27 mouse cellular contexts compared by ENCODE assay signal in the genomic region with DNA sequence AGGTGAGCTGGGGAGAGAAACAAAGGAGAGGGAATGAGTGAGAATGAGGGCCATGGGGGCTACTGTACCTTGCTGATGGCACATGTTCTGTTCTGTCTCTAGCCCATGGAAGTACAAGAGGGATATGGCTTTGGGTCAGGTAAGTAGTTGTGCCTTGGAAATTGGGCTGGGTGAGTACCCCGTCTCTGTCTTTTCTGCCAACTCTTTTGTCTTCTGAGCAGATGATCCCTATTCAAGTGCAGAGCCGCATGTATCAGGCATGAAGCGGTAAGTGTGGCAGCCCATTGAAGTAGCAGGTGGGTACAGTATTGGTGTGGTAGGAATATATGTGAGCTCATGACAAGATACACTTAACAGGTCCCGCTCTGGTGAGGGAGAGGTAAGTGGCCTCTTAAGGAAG. TPM values are rescaled to one million over a fixed set of nuclear protein-coding genes. Genes with fewer than 3 reads are reported as not detected.
DNase-seq lines count a peak whose midpoint lies in the region; ATAC-seq and TF ChIP-seq lines count a peak whose summit lies in the region.
"Had no signal": no experiment of that assay in that cellular context is flagged by ENCODE, and none has a peak within 500 bp of the region (broad histone marks: within the 10 kb centered on the region; RNA-seq: fewer than 3 reads in every experiment).

No protein-coding gene starts in this region.

- no peaks in the 10 kb centered on the region for H3K27me3 ChIP-seq in embryonic facial prominence, embryonic 13.5 days
- no peaks in the 10 kb centered on the region for H3K27me3 ChIP-seq in embryonic facial prominence, embryonic 10.5 days (replicated peaks; ENCODE audit: low read depth, poor library complexity, severe bottlenecking)
- no peaks in the 10 kb centered on the region for H3K27me3 ChIP-seq in hindbrain, embryonic 13.5 days
- H3K27me3 ChIP-seq in hindbrain, postnatal 0 days (ENCODE audit: insufficient read depth, low read length): no peaks in the 10 kb centered on the region
- no peaks in the 10 kb centered on the region for H3K27me3 ChIP-seq in neural tube, embryonic 13.5 days
- no peaks in the 10 kb centered on the region for H3K27me3 ChIP-seq in neural tube, embryonic 15.5 days (replicated peaks)
- H3K27me3 ChIP-seq: forebrain, embryonic 12.5 days; liver, embryonic 12.5 days; neural tube, embryonic 12.5 days had no signal

- 0 out of 2 replicates have a peak overlapping the region, but pooled peaks have one; percentile 32 for H3K9ac ChIP-seq in embryonic facial prominence, embryonic 13.5 days
- peak overlapping the region; percentile 24; the same call in 1 of the 2 replicates for H3K9ac ChIP-seq in hindbrain, embryonic 13.5 days
- H3K9ac ChIP-seq in hindbrain, postnatal 0 days (replicated peaks; ENCODE audit: low read length): no peak overlapping the region
- peak overlapping the region; percentile 43; the same call in 1 of the 2 replicates for H3K9ac ChIP-seq in neural tube, embryonic 13.5 days
- H3K9ac ChIP-seq in neural tube, embryonic 15.5 days (replicated peaks): no peak overlapping the region
- H3K9ac ChIP-seq: forebrain, embryonic 12.5 days; forebrain, postnatal 0 days; liver, embryonic 12.5 days; liver, postnatal 0 days had no signal

- no peak for TF ChIP-seq CTCF in hindbrain, postnatal 0 days (IDR thresholded peaks at IDR 0.05; ENCODE audit: low read depth)

- WGBS in embryonic facial prominence, embryonic 13.5 days: 95% methylated on average over 4 of the region's 4 CpGs
- 96% methylated on average over 4 of the region's 4 CpGs for WGBS in embryonic facial prominence, embryonic 10.5 days
- WGBS in hindbrain, embryonic 13.5 days: 90% methylated on average over 4 of the region's 4 CpGs
- WGBS in hindbrain, postnatal 0 days: 86% methylated on average over 4 of the region's 4 CpGs
- WGBS in neural tube, embryonic 13.5 days: 90% methylated on average over 4 of the region's 4 CpGs
- WGBS in neural tube, embryonic 15.5 days: 93% methylated on average over 4 of the region's 4 CpGs

- no peak for ATAC-seq in embryonic facial prominence, embryonic 13.5 days (ENCODE audit: insufficient number of reproducible peaks, insufficient read depth, low FRiP score, low TSS enrichment, low read depth)
- ATAC-seq in hindbrain, embryonic 13.5 days (ENCODE audit: low FRiP score): no peak
- ATAC-seq in hindbrain, postnatal 0 days: no peak
- ATAC-seq in neural tube, embryonic 13.5 days (ENCODE audit: low read depth): no peak
- ATAC-seq in neural tube, embryonic 15.5 days (ENCODE audit: low FRiP score): no peak
- ATAC-seq: forebrain, postnatal 0 days; hindbrain, embryonic 16.5 days; intestine, embryonic 16.5 days; liver, embryonic 12.5 days; liver, postnatal 0 days had no signal

- no peaks in the 10 kb centered on the region for H3K9me3 ChIP-seq in embryonic facial prominence, embryonic 13.5 days
- H3K9me3 ChIP-seq in embryonic facial prominence, embryonic 10.5 days: no peaks in the 10 kb centered on the region
- no peaks in the 10 kb centered on the region for H3K9me3 ChIP-seq in hindbrain, embryonic 13.5 days
- H3K9me3 ChIP-seq in hindbrain, postnatal 0 days (ENCODE audit: low read length): no peaks in the 10 kb centered on the region
- H3K9me3 ChIP-seq in neural tube, embryonic 13.5 days: no peaks in the 10 kb centered on the region
- no peaks in the 10 kb centered on the region for H3K9me3 ChIP-seq in neural tube, embryonic 15.5 days (replicated peaks)
- H3K9me3 ChIP-seq: forebrain, embryonic 12.5 days; liver, embryonic 12.5 days; neural tube, embryonic 12.5 days had no signal

- H3K27ac ChIP-seq in embryonic facial prominence, embryonic 13.5 days: peak overlapping the region; percentile 11; the same call in 1 of the 2 replicates
- no peak overlapping the region for H3K27ac ChIP-seq in embryonic facial prominence, embryonic 10.5 days (replicated peaks)
- H3K27ac ChIP-seq in hindbrain, embryonic 13.5 days: no peak overlapping the region
- H3K27ac ChIP-seq in hindbrain, postnatal 0 days: no peak overlapping the region
- no peak overlapping the region for H3K27ac ChIP-seq in neural tube, embryonic 13.5 days (replicated peaks)
- no peak overlapping the region for H3K27ac ChIP-seq in neural tube, embryonic 15.5 days (replicated peaks)
- H3K27ac ChIP-seq: forebrain, embryonic 12.5 days; liver, embryonic 12.5 days; macrophage; neural tube, embryonic 12.5 days had no signal

- H3K4me3 ChIP-seq in embryonic facial prominence, embryonic 13.5 days: no peak overlapping the region
- no peak overlapping the region for H3K4me3 ChIP-seq in embryonic facial prominence, embryonic 10.5 days
- no peak overlapping the region for H3K4me3 ChIP-seq in hindbrain, embryonic 13.5 days
- H3K4me3 ChIP-seq in hindbrain, postnatal 0 days (ENCODE audit: low read length): no peak overlapping the region
- H3K4me3 ChIP-seq in neural tube, embryonic 13.5 days: no peak overlapping the region
- H3K4me3 ChIP-seq in neural tube, embryonic 15.5 days (replicated peaks): no peak overlapping the region
- H3K4me3 ChIP-seq: forebrain, embryonic 12.5 days; liver, embryonic 12.5 days; myocyte; neural tube, embryonic 12.5 days had no signal

- no peak for DNase-seq in embryonic facial prominence, embryonic 10.5 days (ENCODE audit: low spot score)
- DNase-seq in hindbrain, postnatal 0 days (ENCODE audit: low spot score): no peak
- DNase-seq in adipocyte (ENCODE audit: low spot score): no peak
- DNase-seq: adrenal gland, postnatal 25 days; cerebellum, postnatal 25 days; forebrain, postnatal 0 days; gastrocnemius, postnatal 10 days; heart, postnatal 36 days; kidney, adult 9 months; kidney, postnatal 10 days; layer of hippocampus, postnatal 36 days; left cerebral cortex, postnatal 4 days; liver, postnatal 0 days; lung, postnatal 10 days; thymus, adult 18-20 months; thymus, postnatal 25 days had no signal

- H3K4me2 ChIP-seq in embryonic facial prominence, embryonic 13.5 days: no peak overlapping the region
- H3K4me2 ChIP-seq in hindbrain, embryonic 13.5 days: no peak overlapping the region
- H3K4me2 ChIP-seq in hindbrain, postnatal 0 days (ENCODE audit: low read depth, low read length): no peak overlapping the region
- no peak overlapping the region for H3K4me2 ChIP-seq in neural tube, embryonic 13.5 days
- no peak overlapping the region for H3K4me2 ChIP-seq in neural tube, embryonic 15.5 days
- H3K4me2 ChIP-seq: forebrain, embryonic 12.5 days; liver, embryonic 12.5 days; neural tube, embryonic 12.5 days had no signal

- H3K4me1 ChIP-seq in embryonic facial prominence, embryonic 13.5 days: peaks cover 36% of the 10 kb centered on the region
- peaks cover 35% of the 10 kb centered on the region for H3K4me1 ChIP-seq in embryonic facial prominence, embryonic 10.5 days
- H3K4me1 ChIP-seq in hindbrain, embryonic 13.5 days (replicated peaks): peaks cover 38% of the 10 kb centered on the region
- peaks cover 11% of the 10 kb centered on the region for H3K4me1 ChIP-seq in hindbrain, postnatal 0 days (ENCODE audit: insufficient read depth, low read length)
- H3K4me1 ChIP-seq in neural tube, embryonic 13.5 days (replicated peaks): peaks cover 41% of the 10 kb centered on the region
- H3K4me1 ChIP-seq in neural tube, embryonic 15.5 days: peaks cover 39% of the 10 kb centered on the region

- peaks cover 85% of the 10 kb centered on the region for H3K36me3 ChIP-seq in embryonic facial prominence, embryonic 13.5 days
- H3K36me3 ChIP-seq in embryonic facial prominence, embryonic 10.5 days (replicated peaks): peaks cover 86% of the 10 kb centered on the region
- peaks cover 73% of the 10 kb centered on the region for H3K36me3 ChIP-seq in hindbrain, embryonic 13.5 days
- H3K36me3 ChIP-seq in hindbrain, postnatal 0 days (ENCODE audit: insufficient read depth, low read length): peaks cover 62% of the 10 kb centered on the region
- peaks cover 85% of the 10 kb centered on the region for H3K36me3 ChIP-seq in neural tube, embryonic 13.5 days
- peaks cover 74% of the 10 kb centered on the region for H3K36me3 ChIP-seq in neural tube, embryonic 15.5 days

RNA-seq across cellular contexts. Expression of a gene that starts 5.6 kb away (rescaled TPM):
- polyA plus RNA-seq in embryonic facial prominence, embryonic 13.5 days (2015; fragmentation: Nextera tagmentation; extraction: Ambion mirVana): 129 and 137 TPM in 2 replicates
- 89.1 and 93.0 TPM in 2 replicates for polyA plus RNA-seq in embryonic facial prominence, embryonic 10.5 days (2016; fragmentation: Nextera tagmentation; extraction: Ambion mirVana)
- 181 and 184 TPM in 2 replicates for polyA plus RNA-seq in hindbrain, embryonic 13.5 days (2015; fragmentation: Nextera tagmentation; extraction: Ambion mirVana)
- total RNA-seq in hindbrain, postnatal 0 days (2014; rRNA removed): 59.7 and 68.0 TPM in 2 replicates
- polyA plus RNA-seq in hindbrain, postnatal 0 days (2015; fragmentation: Nextera tagmentation; extraction: Ambion mirVana): 188 and 202 TPM in 2 replicates
- 170 and 189 TPM in 2 replicates for polyA plus RNA-seq in neural tube, embryonic 13.5 days (2015; fragmentation: Nextera tagmentation; extraction: Ambion mirVana)
- 165 and 170 TPM in 2 replicates for polyA plus RNA-seq in neural tube, embryonic 15.5 days (2015; fragmentation: Nextera tagmentation; extraction: Ambion mirVana)

RNA-seq across cellular contexts. Expression of a gene that starts 9.1 kb away (rescaled TPM):
- polyA plus RNA-seq in embryonic facial prominence, embryonic 13.5 days (2015; fragmentation: Nextera tagmentation; extraction: Ambion mirVana): 74.0 and 97.2 TPM in 2 replicates
- polyA plus RNA-seq in embryonic facial prominence, embryonic 10.5 days (2016; fragmentation: Nextera tagmentation; extraction: Ambion mirVana): 157 and 159 TPM in 2 replicates
- polyA plus RNA-seq in hindbrain, embryonic 13.5 days (2015; fragmentation: Nextera tagmentation; extraction: Ambion mirVana): 80.3 and 95.9 TPM in 2 replicates
- total RNA-seq in hindbrain, postnatal 0 days (2014; rRNA removed): 320 and 345 TPM in 2 replicates
- polyA plus RNA-seq in hindbrain, postnatal 0 days (2015; fragmentation: Nextera tagmentation; extraction: Ambion mirVana): 140 and 153 TPM in 2 replicates
- polyA plus RNA-seq in neural tube, embryonic 13.5 days (2015; fragmentation: Nextera tagmentation; extraction: Ambion mirVana): 149 and 152 TPM in 2 replicates
- polyA plus RNA-seq in neural tube, embryonic 15.5 days (2015; fragmentation: Nextera tagmentation; extraction: Ambion mirVana): 129 and 149 TPM in 2 replicates

RNA-seq across cellular contexts. Expression of a gene that starts 19.2 kb away (rescaled TPM):
- polyA plus RNA-seq in embryonic facial prominence, embryonic 13.5 days (2015; fragmentation: Nextera tagmentation; extraction: Ambion mirVana): 27.1 and 27.2 TPM in 2 replicates
- polyA plus RNA-seq in embryonic facial prominence, embryonic 10.5 days (2016; fragmentation: Nextera tagmentation; extraction: Ambion mirVana): 27.2 and 28.4 TPM in 2 replicates
- 37.0 and 37.4 TPM in 2 replicates for polyA plus RNA-seq in hindbrain, embryonic 13.5 days (2015; fragmentation: Nextera tagmentation; extraction: Ambion mirVana)
- total RNA-seq in hindbrain, postnatal 0 days (2014; rRNA removed): 41.6 and 47.6 TPM in 2 replicates
- polyA plus RNA-seq in hindbrain, postnatal 0 days (2015; fragmentation: Nextera tagmentation; extraction: Ambion mirVana): 23.9 and 24.6 TPM in 2 replicates
- polyA plus RNA-seq in neural tube, embryonic 13.5 days (2015; fragmentation: Nextera tagmentation; extraction: Ambion mirVana): 36.2 and 37.8 TPM in 2 replicates
- polyA plus RNA-seq in neural tube, embryonic 15.5 days (2015; fragmentation: Nextera tagmentation; extraction: Ambion mirVana): 37.6 and 38.7 TPM in 2 replicates

RNA-seq across cellular contexts. Expression of a gene that starts 25.6 kb away (rescaled TPM):
- polyA plus RNA-seq in embryonic facial prominence, embryonic 13.5 days (2015; fragmentation: Nextera tagmentation; extraction: Ambion mirVana): 4.1 and 4.4 TPM in 2 replicates
- 2.4 and 2.8 TPM in 2 replicates for polyA plus RNA-seq in embryonic facial prominence, embryonic 10.5 days (2016; fragmentation: Nextera tagmentation; extraction: Ambion mirVana)
- polyA plus RNA-seq in hindbrain, embryonic 13.5 days (2015; fragmentation: Nextera tagmentation; extraction: Ambion mirVana): 6.0 and 6.7 TPM in 2 replicates
- total RNA-seq in hindbrain, postnatal 0 days (2014; rRNA removed): 9.6 and 11.5 TPM in 2 replicates
- 7.7 and 8.7 TPM in 2 replicates for polyA plus RNA-seq in hindbrain, postnatal 0 days (2015; fragmentation: Nextera tagmentation; extraction: Ambion mirVana)
- polyA plus RNA-seq in neural tube, embryonic 13.5 days (2015; fragmentation: Nextera tagmentation; extraction: Ambion mirVana): 5.6 and 6.0 TPM in 2 replicates
- polyA plus RNA-seq in neural tube, embryonic 15.5 days (2015; fragmentation: Nextera tagmentation; extraction: Ambion mirVana): 7.7 and 8.8 TPM in 2 replicates

RNA-seq across cellular contexts. Expression of a gene that starts 30.1 kb away (rescaled TPM):
- polyA plus RNA-seq in embryonic facial prominence, embryonic 13.5 days (2015; fragmentation: Nextera tagmentation; extraction: Ambion mirVana): 327 and 337 TPM in 2 replicates
- polyA plus RNA-seq in embryonic facial prominence, embryonic 10.5 days (2016; fragmentation: Nextera tagmentation; extraction: Ambion mirVana): 452 and 468 TPM in 2 replicates
- 216 and 239 TPM in 2 replicates for polyA plus RNA-seq in hindbrain, embryonic 13.5 days (2015; fragmentation: Nextera tagmentation; extraction: Ambion mirVana)
- 483 and 563 TPM in 2 replicates for total RNA-seq in hindbrain, postnatal 0 days (2014; rRNA removed)
- polyA plus RNA-seq in hindbrain, postnatal 0 days (2015; fragmentation: Nextera tagmentation; extraction: Ambion mirVana): 176 and 184 TPM in 2 replicates
- polyA plus RNA-seq in neural tube, embryonic 13.5 days (2015; fragmentation: Nextera tagmentation; extraction: Ambion mirVana): 223 and 229 TPM in 2 replicates
- 202 and 224 TPM in 2 replicates for polyA plus RNA-seq in neural tube, embryonic 15.5 days (2015; fragmentation: Nextera tagmentation; extraction: Ambion mirVana)

Comparison
In these comparisons a context has a peak if more than half of its experiments do, and no peak if none do; other contexts are left out.
1. H3K9ac ChIP-seq: peak in embryonic facial prominence, embryonic 13.5 days (single experiment), hindbrain, embryonic 13.5 days (single experiment) and neural tube, embryonic 13.5 days (single experiment); none in hindbrain, postnatal 0 days (single experiment) and neural tube, embryonic 15.5 days (single experiment).